In the genomic region with DNA sequence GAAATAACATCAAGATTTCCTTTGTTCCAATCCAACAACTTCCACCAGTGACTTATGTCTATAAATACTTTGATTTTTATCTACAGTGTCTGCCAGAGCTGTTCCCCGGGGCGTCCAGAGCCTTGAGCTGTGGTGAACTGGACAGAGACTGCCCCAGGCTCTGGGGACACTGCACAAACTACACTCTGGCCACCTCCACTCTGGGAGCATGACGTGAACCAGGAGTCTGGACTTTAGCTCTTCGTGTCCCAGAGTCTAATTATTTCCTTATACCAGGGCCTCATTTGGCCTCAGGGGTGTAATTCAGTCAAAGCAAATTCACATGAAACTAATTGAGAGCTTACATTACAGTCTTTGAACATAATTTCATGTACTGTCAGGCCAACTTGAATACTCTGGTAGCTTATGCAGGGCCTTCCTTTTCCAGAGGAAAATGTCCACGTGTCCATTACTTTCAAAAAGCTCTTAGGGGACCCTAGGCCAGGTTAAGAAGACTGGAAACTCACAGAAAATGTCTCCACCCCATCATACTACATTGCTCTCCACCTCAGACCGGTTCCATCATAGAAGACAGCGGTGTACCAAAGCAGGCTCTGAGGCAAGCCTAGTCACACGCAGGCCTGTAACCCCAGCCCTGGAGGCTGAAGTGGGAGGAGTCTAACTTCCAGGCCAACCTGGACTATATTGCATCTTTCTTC, we compare ENCODE assay signal across 10 mouse cellular contexts. TPM values are rescaled to one million over a fixed set of nuclear protein-coding genes. Genes with fewer than 3 reads are reported as not detected.
DNase-seq lines count a peak whose midpoint lies in the region; ATAC-seq lines count a peak whose summit lies in the region.
"Had no signal": no experiment of that assay in that cellular context is flagged by ENCODE, and none has a peak within 500 bp of the region (broad histone marks: within the 10 kb centered on the region; RNA-seq: fewer than 3 reads in every experiment).

No protein-coding gene starts in this region.

- no peaks in the 10 kb centered on the region for H3K9me3 ChIP-seq in heart, embryonic 10.5 days
- H3K9me3 ChIP-seq in heart, embryonic 11.5 days (replicated peaks; ENCODE audit: control insufficient read depth, low read length): no peaks in the 10 kb centered on the region
- H3K9me3 ChIP-seq in embryonic facial prominence, embryonic 11.5 days (replicated peaks; ENCODE audit: control insufficient read depth, low read length): no peaks in the 10 kb centered on the region
- H3K9me3 ChIP-seq in limb, embryonic 13.5 days: no peaks in the 10 kb centered on the region
- H3K9me3 ChIP-seq: megakaryocyte, embryonic 14.5 days had no signal

- no peak overlapping the region for H3K9ac ChIP-seq in heart, embryonic 11.5 days (ENCODE audit: low read depth, low read length)
- no peak overlapping the region for H3K9ac ChIP-seq in embryonic facial prominence, embryonic 11.5 days (replicated peaks; ENCODE audit: low read length)
- H3K9ac ChIP-seq in limb, embryonic 13.5 days: no peak overlapping the region

- peaks cover 20% of the 10 kb centered on the region for H3K4me1 ChIP-seq in heart, embryonic 10.5 days
- H3K4me1 ChIP-seq in heart, embryonic 11.5 days (ENCODE audit: control insufficient read depth, insufficient read depth, low read length): peaks cover 4% of the 10 kb centered on the region
- no peaks in the 10 kb centered on the region for H3K4me1 ChIP-seq in embryonic facial prominence, embryonic 11.5 days (ENCODE audit: control insufficient read depth, insufficient read depth, low read length)
- 0 out of 2 replicates have a peak, but pooled peaks cover 8% of the 10 kb centered on the region for H3K4me1 ChIP-seq in limb, embryonic 13.5 days

- WGBS in heart, embryonic 10.5 days: 45% methylated on average over 8 of the region's 8 CpGs
- 57% methylated on average over 8 of the region's 8 CpGs for WGBS in heart, embryonic 11.5 days (ENCODE audit: insufficient replicate concordance)
- 40% methylated on average over 8 of the region's 8 CpGs for WGBS in embryonic facial prominence, embryonic 11.5 days
- WGBS in limb, embryonic 13.5 days: 28% methylated on average over 8 of the region's 8 CpGs

- H3K4me2 ChIP-seq in heart, embryonic 11.5 days: no peak overlapping the region
- no peak overlapping the region for H3K4me2 ChIP-seq in embryonic facial prominence, embryonic 11.5 days (ENCODE audit: low read depth, low read length)
- H3K4me2 ChIP-seq in limb, embryonic 13.5 days (replicated peaks): no peak overlapping the region

- H3K4me3 ChIP-seq in heart, embryonic 10.5 days: no peak overlapping the region
- H3K4me3 ChIP-seq in heart, embryonic 11.5 days (ENCODE audit: low read depth, low read length): no peak overlapping the region
- no peak overlapping the region for H3K4me3 ChIP-seq in embryonic facial prominence, embryonic 11.5 days (ENCODE audit: low read depth, low read length)
- no peak overlapping the region for H3K4me3 ChIP-seq in limb, embryonic 13.5 days
- H3K4me3 ChIP-seq: megakaryocyte, embryonic 14.5 days had no signal

- no peak for DNase-seq in heart, embryonic 10.5 days (ENCODE audit: low spot score)
- peak; percentile 52 for DNase-seq in 3T3-L1 (ENCODE audit: low read depth, low spot score)
- peak; percentile 77 for DNase-seq in embryonic facial prominence, embryonic 11.5 days (ENCODE audit: low spot score)
- no peak for DNase-seq in natural killer cell, adult 2 months (ENCODE audit: low spot score in 2 of 2)
- no peak for DNase-seq in cerebellum, postnatal 25 days
- DNase-seq in layer of hippocampus, adult 18-20 months (ENCODE audit: low spot score in 2 of 2): no peak
- DNase-seq: right cerebral cortex, postnatal 14 days had no signal

- H3K27ac ChIP-seq in heart, embryonic 10.5 days: peak overlapping the region; percentile 75
- no peak overlapping the region for H3K27ac ChIP-seq in heart, embryonic 11.5 days (ENCODE audit: low read depth, low read length)
- H3K27ac ChIP-seq in embryonic facial prominence, embryonic 11.5 days (replicated peaks; ENCODE audit: low read depth, low read length): peak overlapping the region; percentile 64; the same call in 1 of the 2 replicates
- H3K27ac ChIP-seq in limb, embryonic 13.5 days: peak overlapping the region; percentile 70; the same call in 1 of the 2 replicates

- H3K36me3 ChIP-seq in heart, embryonic 10.5 days: no peaks in the 10 kb centered on the region
- H3K36me3 ChIP-seq in heart, embryonic 11.5 days (ENCODE audit: control insufficient read depth, insufficient read depth, low read length): no peaks in the 10 kb centered on the region
- no peaks in the 10 kb centered on the region for H3K36me3 ChIP-seq in embryonic facial prominence, embryonic 11.5 days (replicated peaks; ENCODE audit: control insufficient read depth, insufficient read depth, low read depth, low read length)
- H3K36me3 ChIP-seq in limb, embryonic 13.5 days: no peaks in the 10 kb centered on the region

- H3K27me3 ChIP-seq in heart, embryonic 10.5 days (ENCODE audit: insufficient read depth, poor library complexity, severe bottlenecking): no peaks in the 10 kb centered on the region
- no peaks in the 10 kb centered on the region for H3K27me3 ChIP-seq in heart, embryonic 11.5 days (ENCODE audit: control insufficient read depth, insufficient read depth, low read length)
- H3K27me3 ChIP-seq in embryonic facial prominence, embryonic 11.5 days (ENCODE audit: control insufficient read depth, insufficient read depth, low read length): no peaks in the 10 kb centered on the region
- H3K27me3 ChIP-seq in limb, embryonic 13.5 days: no peaks in the 10 kb centered on the region
- H3K27me3 ChIP-seq: megakaryocyte, embryonic 14.5 days had no signal

- no peak for ATAC-seq in heart, embryonic 11.5 days (replicated peaks; ENCODE audit: insufficient number of reproducible peaks, low FRiP score, low TSS enrichment)
- 0 out of 2 replicates have a peak, but pooled peaks have one; percentile 39 for ATAC-seq in embryonic facial prominence, embryonic 11.5 days (replicated peaks; ENCODE audit: insufficient number of reproducible peaks, low FRiP score, low TSS enrichment, low read depth)
- peak; percentile 64 for ATAC-seq in limb, embryonic 13.5 days (ENCODE audit: low FRiP score, low read depth)

RNA-seq across cellular contexts. Expression of a gene that starts 9.9 kb away (rescaled TPM):
- 15.2 and 20.7 TPM in 2 replicates for polyA plus RNA-seq in heart, embryonic 10.5 days (2016; fragmentation: Nextera tagmentation; extraction: Ambion mirVana)
- polyA plus RNA-seq in heart, embryonic 11.5 days (2014; fragmentation: Nextera tagmentation; extraction: Ambion mirVana): 17.2 and 18.6 TPM in 2 replicates
- polyA plus RNA-seq in embryonic facial prominence, embryonic 11.5 days (2014; fragmentation: Nextera tagmentation; extraction: Ambion mirVana): 5.0 and 5.4 TPM in 2 replicates
- polyA plus RNA-seq in limb, embryonic 13.5 days (2015; fragmentation: Nextera tagmentation; extraction: Ambion mirVana): 7.9 and 10.0 TPM in 2 replicates
- total RNA-seq in layer of hippocampus, adult 18-20 months (2021): 1 to 10 TPM; 3.9 to 4.1 TPM

Comparison
In these comparisons a context has a peak if more than half of its experiments do, and no peak if none do; other contexts are left out.
1. DNase-seq: peak in 3T3-L1 (single experiment) and embryonic facial prominence, embryonic 11.5 days (single experiment); none in heart, embryonic 10.5 days (single experiment), natural killer cell, adult 2 months (0 of 2), cerebellum, postnatal 25 days (0 of 2) and layer of hippocampus, adult 18-20 months (0 of 2).